Mouse (Mus musculus): ENCODE data around the gene Cib4. TPM values are rescaled to one million over a fixed set of nuclear protein-coding genes. Genes with fewer than 3 reads are reported as not detected.

Cib4 gene
- polyA plus RNA-seq (2012; ENCODE audit: insufficient read depth, low replicate concordance) = not detected in 2 replicates

GRCm38 (mm10) chr5:30545698-30546097 is at the start of gene Cib4:
Cib4 (minus strand) TSS chr5:30545836.
- H3K36me3 ChIP-seq (replicated peaks; ENCODE audit: low read length) = no peaks in the 10 kb centered on the region
- H3K4me1 ChIP-seq = no peaks in the 10 kb centered on the region
- peaks cover 52% of the 10 kb centered on the region for H3K27me3 ChIP-seq (replicated peaks)
- TF ChIP-seq FLI1 (IDR thresholded peaks at IDR 0.05; ENCODE audit: low read length) (no peak), GATA1 (IDR thresholded peaks at IDR 0.05; ENCODE audit: borderline replicate concordance, low read length) (no peak)
- H3K9me3 ChIP-seq = no peaks in the 10 kb centered on the region
- H3K4me3 ChIP-seq (replicated peaks) = no peak within 1 kb of the TSS

- Histone ChIP-seq H3K4me3 (replicated peaks) (no peak overlapping the region), H3K36me3 (replicated peaks; ENCODE audit: low read length) (no peaks in the 10 kb centered on the region), H3K9me3 (no peaks in the 10 kb centered on the region), H3K27me3 (replicated peaks) (peaks cover 75% of the 10 kb centered on the region), H3K4me1 (no peaks in the 10 kb centered on the region)
- TF ChIP-seq GATA1 (IDR thresholded peaks at IDR 0.05; ENCODE audit: borderline replicate concordance, low read length) = no peak
- no peak for TF ChIP-seq FLI1 (IDR thresholded peaks at IDR 0.05; ENCODE audit: low read length)
Measured at GRCm38 (mm10) chr5:30594953-30595560, 49.4 kb upstream of the Cib4 start.

- H3K27me3 ChIP-seq (replicated peaks) = peaks cover 80% of the 10 kb centered on the region
- no peaks in the 10 kb centered on the region for H3K9me3 ChIP-seq
- peaks cover under 1% of the 10 kb centered on the region; the same call in 1 of the 2 replicates for H3K4me1 ChIP-seq
- no peak overlapping the region for H3K4me3 ChIP-seq (replicated peaks)
- no peaks in the 10 kb centered on the region for H3K36me3 ChIP-seq (replicated peaks; ENCODE audit: low read length)
- TF ChIP-seq GATA1 (IDR thresholded peaks at IDR 0.05; ENCODE audit: borderline replicate concordance, low read length) = no peak
- TF ChIP-seq FLI1 (IDR thresholded peaks at IDR 0.05; ENCODE audit: low read length) = no peak
Measured at GRCm38 (mm10) chr5:30593811-30594504, 48.3 kb upstream of the Cib4 start.

GRCm38 (mm10) chr5:30593360-30593759 is 47.7 kb upstream of the Cib4 start:
- Histone ChIP-seq H3K9me3 (no peaks in the 10 kb centered on the region), H3K27me3 (replicated peaks) (peaks cover 81% of the 10 kb centered on the region), H3K36me3 (replicated peaks; ENCODE audit: low read length) (no peaks in the 10 kb centered on the region), H3K4me1 (peaks cover 6% of the 10 kb centered on the region), H3K4me3 (replicated peaks) (no peak overlapping the region)
- TF ChIP-seq FLI1 (IDR thresholded peaks at IDR 0.05; ENCODE audit: low read length) (no peak), GATA1 (IDR thresholded peaks at IDR 0.05; ENCODE audit: borderline replicate concordance, low read length) (no peak)

- Histone ChIP-seq H3K27me3 (replicated peaks) (peaks cover 79% of the 10 kb centered on the region), H3K9me3 (no peaks in the 10 kb centered on the region), H3K36me3 (replicated peaks; ENCODE audit: low read length) (no peaks in the 10 kb centered on the region), H3K4me3 (replicated peaks) (no peak overlapping the region), H3K4me1 (peaks cover 10% of the 10 kb centered on the region)
- TF ChIP-seq FLI1 (IDR thresholded peaks at IDR 0.05; ENCODE audit: low read length) (no peak), GATA1 (IDR thresholded peaks at IDR 0.05; ENCODE audit: borderline replicate concordance, low read length) (no peak)
Measured at GRCm38 (mm10) chr5:30592279-30592980, 46.8 kb upstream of the Cib4 start.

GRCm38 (mm10) chr5:30591786-30592185 is 46.1 kb upstream of the Cib4 start:
- TF ChIP-seq FLI1 (IDR thresholded peaks at IDR 0.05; ENCODE audit: low read length) (no peak), GATA1 (IDR thresholded peaks at IDR 0.05; ENCODE audit: borderline replicate concordance, low read length) (no peak)
- H3K9me3 ChIP-seq = no peaks in the 10 kb centered on the region
- H3K4me3 ChIP-seq (replicated peaks) = no peak overlapping the region
- H3K27me3 ChIP-seq (replicated peaks) = peaks cover 80% of the 10 kb centered on the region
- H3K4me1 ChIP-seq = peaks cover 10% of the 10 kb centered on the region
- no peaks in the 10 kb centered on the region for H3K36me3 ChIP-seq (replicated peaks; ENCODE audit: low read length)

GRCm38 (mm10) chr5:30591205-30591731 is 45.6 kb upstream of the Cib4 start:
- Histone ChIP-seq H3K36me3 (replicated peaks; ENCODE audit: low read length) (no peaks in the 10 kb centered on the region), H3K27me3 (replicated peaks) (peaks cover 82% of the 10 kb centered on the region), H3K4me1 (peaks cover 10% of the 10 kb centered on the region), H3K9me3 (no peaks in the 10 kb centered on the region), H3K4me3 (replicated peaks) (no peak overlapping the region)
- TF ChIP-seq GATA1 (IDR thresholded peaks at IDR 0.05; ENCODE audit: borderline replicate concordance, low read length) (no peak), FLI1 (IDR thresholded peaks at IDR 0.05; ENCODE audit: low read length) (no peak)

- H3K27me3 ChIP-seq (replicated peaks) = peaks cover 88% of the 10 kb centered on the region
- no peak for TF ChIP-seq FLI1 (IDR thresholded peaks at IDR 0.05; ENCODE audit: low read length)
- no peak for TF ChIP-seq GATA1 (IDR thresholded peaks at IDR 0.05; ENCODE audit: borderline replicate concordance, low read length)
- no peak overlapping the region for H3K4me3 ChIP-seq (replicated peaks)
- no peaks in the 10 kb centered on the region for H3K9me3 ChIP-seq
- peaks cover 10% of the 10 kb centered on the region for H3K4me1 ChIP-seq
- no peaks in the 10 kb centered on the region for H3K36me3 ChIP-seq (replicated peaks; ENCODE audit: low read length)
Measured at GRCm38 (mm10) chr5:30590231-30590630, 44.6 kb upstream of the Cib4 start.

- TF ChIP-seq FLI1 (IDR thresholded peaks at IDR 0.05; ENCODE audit: low read length) (no peak), GATA1 (IDR thresholded peaks at IDR 0.05; ENCODE audit: borderline replicate concordance, low read length) (no peak)
- Histone ChIP-seq H3K36me3 (replicated peaks; ENCODE audit: low read length) (no peaks in the 10 kb centered on the region), H3K9me3 (no peaks in the 10 kb centered on the region), H3K4me1 (peaks cover 10% of the 10 kb centered on the region), H3K4me3 (replicated peaks) (no peak overlapping the region), H3K27me3 (replicated peaks) (peaks cover 91% of the 10 kb centered on the region)
Measured at GRCm38 (mm10) chr5:30589546-30589945, 43.9 kb upstream of the Cib4 start.

Data from megakaryocyte, embryonic 14.5 days (primary cell).